Mouse (Mus musculus) kidney, postnatal 14 days (tissue): ENCODE measurements around the gene Mtrex.

ENCODE experiments used
- DNase-seq: peaks from one replicate; pipeline ENCODE4 v3.0.0; 2022; ENCODE audit warnings: mixed read lengths

Gene Mtrex

DNA sequence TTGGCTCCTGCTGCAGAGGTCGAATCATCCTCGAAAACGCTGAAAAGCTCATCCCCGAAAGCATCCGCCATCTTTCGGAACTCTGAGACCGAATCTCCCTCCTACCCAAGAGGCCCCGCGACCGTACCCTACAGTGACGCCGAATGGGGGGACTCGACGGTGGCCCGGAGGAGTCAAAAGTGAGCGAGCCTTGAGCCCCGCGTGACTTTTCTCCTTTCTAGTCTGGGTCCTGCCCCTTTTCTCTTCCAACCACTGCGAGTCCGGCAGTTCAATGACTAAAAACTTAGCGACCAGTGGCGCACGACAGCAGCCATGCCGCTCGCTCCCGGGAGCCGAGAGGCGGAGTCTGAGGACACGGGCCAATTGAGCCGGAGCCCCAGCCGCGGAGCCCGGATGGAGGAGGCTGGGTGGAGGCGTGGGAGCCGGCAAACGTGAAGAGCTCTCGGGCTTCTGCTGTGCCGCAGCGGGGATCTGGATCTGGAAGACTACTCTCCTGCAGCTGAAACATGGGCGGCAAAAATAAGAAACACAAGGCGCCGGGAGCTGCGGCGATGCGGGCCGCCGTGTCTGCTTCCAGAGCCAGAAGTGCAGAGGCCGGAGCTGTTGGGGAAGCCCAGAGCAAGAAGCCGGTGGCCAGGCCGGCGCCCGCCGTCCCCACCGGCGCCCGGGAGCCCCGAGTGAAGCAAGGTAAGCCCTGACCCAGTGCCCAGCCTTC is at the start of gene Mtrex, which contains the start of gene Dhx29:
Gene Mtrex, minus strand, starts transcription at position 112 of the 715 bp plus-strand sequence.
Gene Dhx29, plus strand, starts transcription at position 168 of the 715 bp plus-strand sequence.
- peak; percentile 99 for DNase-seq

DNA sequence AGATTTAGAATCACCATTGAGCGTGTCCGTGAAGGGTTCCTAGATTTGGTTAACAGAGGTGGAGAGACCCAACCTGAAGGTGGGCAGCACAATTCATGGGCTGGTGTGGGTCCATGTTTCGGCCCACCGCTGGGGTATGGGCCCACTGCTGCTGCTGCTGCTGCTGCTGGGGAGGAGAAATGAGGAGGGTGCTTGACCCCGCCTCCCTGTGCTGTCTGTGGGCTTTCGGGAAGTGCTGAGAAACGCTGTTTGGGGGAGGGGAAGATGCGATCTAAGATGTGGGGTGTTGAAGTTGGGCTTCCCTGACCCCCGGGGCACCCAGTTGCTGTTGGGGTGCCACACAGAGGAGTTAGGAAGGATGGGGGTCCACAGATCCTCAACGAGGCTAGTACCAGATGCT is 49.5 kb upstream of the Mtrex start:
- DNase-seq = no peak

DNA sequence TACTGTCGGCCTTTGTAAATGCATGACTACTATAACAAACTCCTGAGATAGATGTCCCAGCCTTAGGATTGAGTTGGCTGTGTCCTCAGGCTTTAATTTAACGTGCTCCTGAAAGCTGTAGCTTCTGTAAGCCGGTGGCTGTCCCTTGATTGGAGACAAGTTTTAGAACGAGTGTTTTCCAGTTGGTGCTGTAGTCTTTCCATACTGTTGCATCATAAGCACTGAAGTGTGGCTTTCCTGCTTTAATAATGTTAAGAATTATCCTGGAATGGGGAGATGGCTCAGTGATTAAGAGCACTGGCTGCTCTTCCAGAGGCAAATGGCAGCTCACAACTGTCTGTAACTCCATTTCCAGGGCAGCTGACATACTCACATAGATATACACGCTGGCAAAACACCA is 40.1 kb upstream of the Mtrex start:
- DNase-seq = no peak

GRCm38 (mm10) chr13:112964421-112964820 is 37.2 kb upstream of the Mtrex start:
- peak; percentile 25 for DNase-seq

- no peak for DNase-seq
Observed at GRCm38 (mm10) chr13:112963081-112963480, 35.9 kb upstream of the Mtrex start.

- no peak for DNase-seq
Observed at GRCm38 (mm10) chr13:112954067-112954466, 26.9 kb upstream of the Mtrex start.

DNA sequence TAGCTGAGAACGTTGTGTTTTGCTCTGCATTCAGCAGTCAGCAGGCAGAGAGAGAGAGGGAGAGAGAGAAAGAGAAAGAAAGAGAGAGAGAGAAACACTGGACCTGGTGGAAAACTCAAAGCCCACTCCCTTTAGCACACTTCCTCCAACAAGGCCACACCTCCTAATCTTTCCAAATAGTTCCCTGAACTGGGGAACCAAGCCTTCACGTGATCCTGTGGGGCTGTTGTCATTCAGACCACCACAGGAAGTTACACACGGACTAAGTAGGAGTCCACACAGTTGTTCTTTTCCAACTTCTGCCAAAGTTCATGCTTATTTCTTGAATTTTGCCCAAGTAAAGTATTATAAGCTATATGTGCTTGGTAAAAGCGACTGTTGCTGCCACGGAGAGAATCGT is 18.7 kb upstream of the Mtrex start:
- DNase-seq = no peak

GRCm38 (mm10) chr13:112945312-112945711 is 18.1 kb upstream of the Mtrex start:
- no peak for DNase-seq

DNA sequence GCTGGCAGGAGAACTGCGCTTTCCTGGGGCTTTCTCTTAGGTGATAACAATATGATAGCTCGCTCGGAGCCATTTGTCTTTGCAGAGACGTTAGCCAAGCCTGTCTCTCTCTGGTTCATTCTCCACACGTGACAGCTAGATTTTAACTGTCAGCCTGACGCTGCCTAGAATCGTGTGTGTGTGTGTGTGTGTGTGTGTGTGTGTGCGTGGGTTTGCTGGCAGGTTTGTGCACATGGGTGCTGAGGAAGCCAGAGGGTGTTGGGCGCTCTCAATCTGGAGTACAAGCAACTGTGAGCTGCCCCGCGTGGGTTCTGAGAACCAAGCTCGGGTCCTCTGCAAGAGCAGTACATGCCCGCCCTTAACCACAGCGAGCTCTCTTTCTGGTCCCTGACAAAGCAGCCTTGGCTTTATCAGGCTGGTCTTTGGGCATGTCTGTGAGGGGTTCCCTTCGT is 14.7 kb upstream of the Mtrex start:
- no peak for DNase-seq

DNA sequence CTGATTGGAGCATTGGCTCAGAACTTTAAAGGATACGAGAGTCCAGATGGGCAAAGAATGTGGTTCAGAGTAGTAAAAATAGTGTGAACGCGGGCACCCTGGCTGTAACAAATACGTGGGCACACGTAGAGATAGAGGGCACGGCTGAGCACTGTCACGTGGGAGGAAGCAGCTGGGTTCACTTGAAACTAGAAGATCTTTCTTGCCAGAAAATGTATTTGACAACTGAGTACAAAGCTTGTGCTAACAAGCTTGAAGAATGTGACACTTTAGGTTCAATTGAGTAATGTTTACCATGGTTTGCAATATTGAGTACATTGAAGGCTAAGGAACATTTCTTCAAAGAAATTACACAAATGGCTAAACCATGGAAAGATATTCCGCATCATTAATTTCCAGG is 10.9 kb upstream of the Mtrex start:
- no peak for DNase-seq

- no peak for DNase-seq
Observed at GRCm38 (mm10) chr13:112928038-112928668, 955 bp upstream of the Mtrex start.

DNA sequence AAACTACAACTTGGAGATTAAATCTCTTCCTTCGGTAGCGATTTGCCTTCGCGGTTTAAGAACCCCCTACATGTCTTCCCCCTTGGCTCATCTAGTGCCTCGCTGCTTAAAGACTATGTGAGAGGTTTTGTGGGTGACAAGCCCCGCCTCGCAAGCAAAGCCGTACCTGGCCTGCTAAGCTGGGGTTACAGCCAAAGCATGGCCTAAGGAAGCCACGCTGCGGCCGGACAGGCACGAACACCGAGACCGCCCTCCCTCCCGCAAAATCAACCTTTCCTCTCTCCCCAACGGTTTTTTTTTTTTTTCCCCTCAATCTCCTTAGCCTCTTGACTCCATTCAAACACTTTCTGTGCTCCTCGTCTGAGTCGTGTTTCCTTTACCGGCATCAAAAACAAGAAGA is 402 bp downstream of the Mtrex start:
- peak; percentile 24 for DNase-seq

DNA sequence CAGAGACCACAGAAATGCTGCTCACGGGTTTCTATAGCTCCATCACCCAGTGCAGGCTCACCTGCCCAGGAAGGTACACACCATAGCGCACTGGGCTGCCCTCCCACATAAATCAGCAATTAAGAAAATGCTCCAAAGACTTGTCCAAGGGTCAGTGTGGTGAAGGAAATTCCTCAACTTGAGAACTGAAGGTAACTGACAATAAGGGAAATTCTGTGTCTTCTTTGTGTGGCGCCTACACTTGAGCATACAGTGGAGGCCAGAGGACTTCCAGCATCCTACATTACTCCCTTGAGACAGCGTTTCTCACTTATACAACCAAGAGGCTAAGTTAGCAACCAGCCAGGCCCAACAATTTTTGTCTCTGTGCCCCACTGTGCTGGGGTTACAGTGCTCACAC is 1.2 kb downstream of the Mtrex start:
- no peak for DNase-seq

DNA sequence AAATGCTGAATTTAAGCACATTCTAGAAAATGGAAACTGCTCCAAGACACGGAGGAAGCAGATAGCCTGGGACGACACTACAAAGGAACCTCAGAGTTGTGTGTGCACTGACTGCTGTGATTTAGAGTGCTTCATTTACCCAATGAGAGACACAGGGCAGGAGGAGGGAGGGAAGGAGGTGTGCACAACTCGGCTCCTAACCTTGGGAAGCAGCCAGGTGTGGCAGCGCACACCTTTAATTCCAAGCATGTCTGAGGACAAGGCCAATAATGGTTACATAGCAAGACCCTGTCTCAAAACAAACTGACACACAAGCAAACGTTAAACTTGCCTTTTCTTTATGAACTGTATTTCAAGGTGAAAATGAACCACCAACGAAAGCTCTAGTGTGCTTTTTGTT is 1.9 kb downstream of the Mtrex start:
- peak; percentile 22 for DNase-seq

- no peak for DNase-seq
Observed at GRCm38 (mm10) chr13:112920906-112921305, 6.3 kb downstream of the Mtrex start.

GRCm38 (mm10) chr13:112919141-112919865 is 7.9 kb downstream of the Mtrex start:
- DNase-seq = no peak

DNA sequence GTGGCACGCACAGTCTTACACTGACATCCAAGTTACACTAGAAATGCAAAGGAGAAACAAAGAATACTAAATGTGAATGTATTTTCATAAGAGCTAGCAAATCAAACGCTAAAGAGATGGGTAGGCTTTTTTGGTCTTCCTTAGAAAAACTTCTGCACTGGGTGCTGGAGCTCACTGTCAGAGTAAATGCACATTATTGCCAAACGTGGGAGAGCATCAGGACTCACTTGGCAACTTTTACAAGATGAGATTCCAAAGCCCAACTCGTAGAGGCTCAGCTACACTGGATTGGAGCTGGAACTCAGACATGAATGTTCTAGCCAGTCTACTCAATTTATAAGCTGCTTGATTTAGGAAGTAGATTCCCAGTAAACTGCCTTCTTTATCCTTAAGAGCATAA is 16.8 kb downstream of the Mtrex start:
- no peak for DNase-seq

DNA sequence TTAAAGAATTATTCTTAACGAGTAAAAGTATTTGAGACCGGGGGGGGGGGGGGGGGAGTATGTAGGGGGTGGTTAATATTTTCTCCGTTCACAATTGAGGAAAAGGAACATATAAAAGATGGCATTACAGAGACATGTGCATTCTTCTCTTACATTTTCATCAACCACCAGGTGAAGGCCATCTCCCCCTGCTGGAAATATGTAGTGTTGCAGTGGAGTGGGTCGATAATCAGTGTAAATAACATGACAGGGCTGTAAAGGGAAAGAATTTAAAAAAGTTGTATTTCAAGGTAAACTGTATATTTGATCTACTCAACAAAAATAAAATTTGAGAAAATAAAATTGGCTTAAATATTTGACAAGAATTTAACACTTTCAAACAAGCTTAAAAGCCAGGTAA is 17.5 kb downstream of the Mtrex start:
- DNase-seq = peak; percentile 58

- no peak for DNase-seq
Observed at GRCm38 (mm10) chr13:112902176-112902575, 25.0 kb downstream of the Mtrex start.

GRCm38 (mm10) chr13:112887234-112887633 is 40.0 kb downstream of the Mtrex start:
- no peak for DNase-seq

GRCm38 (mm10) chr13:112871500-112872266 is 55.5 kb downstream of the Mtrex start:
- DNase-seq = no peak

DNA sequence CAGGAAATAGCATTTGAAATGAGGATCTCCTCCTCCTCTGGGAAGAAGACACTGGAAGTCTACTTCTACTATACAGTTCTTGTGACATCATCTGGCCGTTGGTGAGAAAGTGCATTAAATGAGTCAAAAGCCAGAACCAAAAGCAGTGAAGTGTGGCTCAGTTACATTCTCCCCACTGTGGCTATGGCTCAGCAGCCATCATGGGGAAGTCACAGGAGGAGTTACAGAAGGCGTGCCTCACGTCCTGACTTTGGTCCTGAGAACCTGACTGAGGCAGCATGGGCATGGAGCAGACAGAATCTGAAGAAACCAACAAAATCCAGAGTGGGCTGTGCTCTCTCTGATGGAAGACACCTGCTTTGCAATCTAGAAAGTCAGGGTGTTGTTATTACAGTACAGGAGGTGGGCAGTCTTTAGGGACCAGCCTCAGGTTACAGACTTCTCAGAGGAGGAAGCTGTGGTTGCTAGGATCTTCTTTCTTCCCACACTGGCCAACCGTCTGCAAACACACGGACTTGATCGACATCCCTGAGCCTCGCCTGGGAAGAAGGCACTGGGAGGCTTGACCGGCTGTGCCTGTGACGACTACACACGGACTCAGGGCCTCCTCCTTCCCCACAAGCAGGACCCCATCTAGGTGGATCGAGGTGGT is 57.0 kb downstream of the Mtrex start:
- DNase-seq = no peak
